Mouse (Mus musculus): Measurements from ENCODE around the gene Slc17a4.

DNA sequence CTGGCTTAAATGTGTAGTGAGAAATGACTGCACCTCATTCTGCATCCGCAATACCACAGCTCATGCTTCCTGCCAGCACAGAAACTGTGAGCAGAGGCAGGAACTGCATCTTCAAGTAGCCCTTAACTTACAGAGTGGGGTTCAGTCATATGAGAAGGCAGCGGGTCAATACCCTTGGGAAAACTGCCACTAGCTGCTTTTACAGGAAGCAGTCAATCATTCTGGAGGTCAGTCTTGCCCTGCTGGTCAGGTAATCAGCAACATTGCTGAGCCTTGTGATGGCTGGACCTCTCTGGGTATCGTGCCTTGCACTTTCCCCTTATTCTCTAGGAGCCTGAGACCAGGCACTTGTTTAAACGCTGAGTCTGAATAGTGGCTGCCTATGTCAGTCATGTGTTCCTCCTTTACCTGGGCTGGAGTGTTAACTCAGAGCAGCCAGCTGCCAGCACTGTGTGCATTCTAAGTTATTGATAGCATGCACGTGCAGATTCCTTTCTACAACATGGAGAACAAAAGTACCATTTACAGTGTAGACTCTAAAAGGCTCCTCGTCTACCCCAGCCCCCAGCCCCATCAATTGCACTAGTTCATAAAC lies 25.7 kb downstream of the Slc17a4 start:
- TF ChIP-seq POLR2A (IDR thresholded peaks at IDR 0.05; ENCODE audit: borderline replicate concordance, extremely low read depth, insufficient read depth, insufficient read length, poor library complexity, severe bottlenecking) (no peak), CTCF (IDR thresholded peaks at IDR 0.05; ENCODE audit: borderline replicate concordance, extremely low read depth, insufficient read depth, insufficient read length) (no peak)

Data from brain, embryonic 14.5 days (tissue).